Mouse (Mus musculus): ENCODE data around the gene Syt1. TPM values are rescaled to one million over a fixed set of nuclear protein-coding genes. Genes with fewer than 3 reads are reported as not detected.

Gene Syt1
- total RNA-seq, 4 experiments from 2014 or later: 906 to 1,068 (median 986) TPM

DNA sequence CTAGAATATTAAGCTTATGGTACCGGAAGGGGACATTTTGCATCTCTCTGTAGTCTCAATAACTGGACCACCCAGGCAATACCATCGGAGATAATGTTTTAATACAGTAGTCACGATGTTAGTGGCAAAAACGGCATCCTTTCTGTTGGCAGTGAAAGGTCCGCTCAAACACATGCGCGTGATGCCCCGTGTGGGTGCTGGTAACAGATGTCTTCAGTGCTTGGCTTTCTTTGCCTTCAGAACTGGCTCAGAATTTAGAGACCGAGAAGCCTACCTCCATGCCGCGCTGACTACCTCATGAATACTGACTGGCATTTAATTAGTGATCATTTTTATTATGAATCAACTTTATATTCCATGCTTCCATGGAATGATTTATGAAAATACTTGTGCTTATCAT lies 355.7 kb downstream of the Syt1 start:
- DNase-seq (ENCODE audit: low spot score in 2 of 2): no peak

- DNase-seq (ENCODE audit: low spot score in 2 of 2): no peak
Observed at GRCm38 (mm10) chr10:108652831-108653230, 358.0 kb downstream of the Syt1 start.

- peak in 1 of 2 experiments; percentile 32 for DNase-seq (ENCODE audit: low spot score in 2 of 2)
Observed at GRCm38 (mm10) chr10:108652066-108652465, 358.7 kb downstream of the Syt1 start.

DNA sequence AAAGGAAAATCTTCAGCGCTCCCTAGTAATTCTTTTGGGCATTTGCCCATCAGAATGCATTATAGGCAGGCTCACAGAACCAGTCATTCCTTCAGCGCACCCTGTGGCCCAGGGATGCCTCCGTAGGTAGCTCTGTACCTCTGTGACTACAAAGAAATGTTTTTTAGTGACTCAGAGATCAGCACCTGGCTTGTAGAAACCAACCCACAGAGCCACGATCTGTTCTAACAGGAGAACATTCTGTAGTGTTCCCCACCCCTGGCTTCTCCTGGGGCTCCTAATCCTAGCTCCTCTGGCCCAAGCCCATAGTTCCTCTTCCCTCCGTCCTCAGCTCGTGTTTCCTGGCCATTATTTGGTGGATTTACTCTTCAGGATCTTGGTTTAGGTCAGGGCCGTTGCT lies 361.6 kb downstream of the Syt1 start:
- no peak for DNase-seq (ENCODE audit: low spot score in 2 of 2)

GRCm38 (mm10) chr10:108643915-108644314 lies 366.9 kb downstream of the Syt1 start:
- DNase-seq (ENCODE audit: low spot score in 2 of 2): no peak

DNA sequence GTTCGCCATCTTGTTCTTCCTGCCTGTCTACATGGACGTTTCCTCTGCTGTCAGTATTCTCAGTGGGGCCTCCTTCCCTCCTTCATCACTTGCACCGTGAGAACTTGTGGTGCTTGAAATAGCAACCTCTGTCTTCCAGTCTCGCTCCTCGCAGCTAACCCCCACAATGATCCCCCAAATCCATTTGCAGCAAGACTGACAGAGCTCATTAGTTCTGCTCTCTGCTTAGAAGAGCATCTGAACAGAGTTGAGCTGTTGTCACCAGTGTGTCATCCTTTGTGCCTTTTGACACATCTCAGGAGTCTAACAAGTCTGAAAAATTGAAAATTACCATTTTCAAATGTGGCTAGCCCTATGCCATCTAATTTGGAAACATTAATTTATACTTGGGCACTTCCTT lies 372.7 kb downstream of the Syt1 start:
- DNase-seq (ENCODE audit: low spot score in 2 of 2): no peak

DNA sequence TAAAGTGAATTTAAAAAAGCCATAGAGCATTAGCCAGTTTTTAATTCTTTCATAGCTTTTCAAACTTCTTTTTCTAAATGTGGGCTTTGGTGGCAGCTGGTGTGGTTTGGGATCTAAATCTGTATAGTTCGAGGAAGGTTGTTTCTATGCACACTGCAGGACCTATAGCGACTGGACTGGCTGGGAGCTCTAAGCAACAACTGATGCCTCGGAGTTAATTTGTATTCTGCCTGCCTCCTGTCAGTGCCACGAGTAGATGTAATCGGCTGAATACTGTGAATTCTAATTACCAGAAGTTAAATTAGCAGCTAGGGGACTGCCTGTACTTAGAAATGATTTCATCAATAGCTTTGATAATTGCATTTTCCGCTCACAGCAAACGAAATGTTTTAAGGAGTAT lies 374.7 kb downstream of the Syt1 start:
- DNase-seq (ENCODE audit: low spot score in 2 of 2): no peak

DNA sequence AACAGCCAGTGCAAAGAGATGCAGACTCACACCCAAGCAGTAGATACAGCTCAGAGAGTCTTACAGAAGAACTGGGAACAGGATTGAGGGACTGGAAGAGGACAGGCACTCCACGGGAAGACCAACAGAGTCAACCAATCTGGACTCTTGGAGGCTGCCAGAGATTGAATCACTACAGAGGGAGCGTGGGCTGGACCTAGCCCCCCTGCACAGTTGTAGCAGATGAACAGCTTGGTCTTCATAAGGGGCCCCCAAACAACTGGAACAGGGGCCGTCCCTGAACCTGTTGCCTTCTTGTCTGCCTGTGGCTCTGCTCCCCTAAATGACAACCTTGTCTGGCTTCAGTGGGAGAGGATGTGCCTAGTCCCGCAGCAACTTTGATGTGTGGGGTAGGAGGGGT lies 375.2 kb downstream of the Syt1 start:
- DNase-seq (ENCODE audit: low spot score in 2 of 2): no peak

- no peak for DNase-seq (ENCODE audit: low spot score in 2 of 2)
Observed at GRCm38 (mm10) chr10:108630841-108631240, 379.9 kb downstream of the Syt1 start.

GRCm38 (mm10) chr10:108626404-108626803 lies 384.4 kb downstream of the Syt1 start:
- no peak for DNase-seq (ENCODE audit: low spot score in 2 of 2)

DNA sequence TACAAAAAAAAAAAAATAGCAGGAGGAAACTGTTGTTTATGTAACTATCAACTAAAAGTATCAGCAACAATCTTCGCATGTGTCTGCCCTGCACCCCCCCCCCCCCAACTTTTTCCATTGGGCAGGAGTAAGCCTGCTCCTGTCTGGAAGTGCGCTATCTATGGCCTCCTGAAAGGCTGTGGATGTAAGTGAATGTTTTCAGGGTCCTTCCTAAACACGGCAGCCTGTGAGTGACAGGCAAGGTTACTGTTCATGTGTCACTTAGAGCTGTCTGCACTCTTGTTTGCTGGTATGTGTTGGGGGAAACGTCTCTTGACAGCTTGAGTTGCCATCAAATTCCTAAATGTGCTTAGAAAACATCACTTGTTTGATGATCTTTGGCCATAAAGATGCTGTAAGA lies 387.8 kb downstream of the Syt1 start:
- DNase-seq (ENCODE audit: low spot score in 2 of 2): no peak

DNA sequence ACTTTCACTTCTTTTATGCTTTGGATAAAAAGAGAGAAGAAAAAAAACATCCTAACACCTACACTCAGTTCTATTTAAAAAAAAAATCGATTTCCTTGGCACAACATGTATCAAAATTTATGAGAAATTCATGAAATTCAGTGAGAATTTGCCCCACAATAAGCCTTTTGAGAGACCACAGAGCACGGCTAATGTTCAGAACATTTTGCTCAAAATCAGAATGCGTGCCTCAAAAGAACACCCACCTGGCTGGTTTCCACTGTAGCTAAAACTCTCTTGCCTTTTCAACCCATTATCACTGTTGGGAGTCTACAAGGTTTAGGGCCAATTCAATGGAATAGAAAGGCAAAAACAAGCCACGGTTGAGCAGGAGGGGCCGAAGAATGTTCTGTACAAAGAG lies 390.9 kb downstream of the Syt1 start:
- no peak for DNase-seq (ENCODE audit: low spot score in 2 of 2)

DNA sequence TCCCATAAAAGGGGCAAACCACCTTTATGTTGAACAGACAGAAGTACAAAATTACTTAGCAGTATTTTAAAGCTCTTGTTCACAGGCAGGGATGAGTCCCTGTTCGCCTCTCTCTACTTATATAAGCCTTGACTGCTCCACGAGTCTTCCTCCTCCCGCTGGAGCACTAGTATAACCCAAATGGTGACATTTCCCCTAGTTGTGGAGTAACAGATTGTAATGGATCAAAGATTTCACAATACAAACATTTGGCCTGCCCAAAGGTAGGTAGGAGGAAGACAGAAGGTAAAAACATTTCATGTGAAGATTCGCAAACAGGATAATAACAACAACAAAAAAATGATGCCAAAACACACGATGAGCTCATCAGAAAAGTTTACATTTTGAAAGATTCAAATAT lies 391.6 kb downstream of the Syt1 start:
- DNase-seq (ENCODE audit: low spot score in 2 of 2): peak in 1 of 2 experiments; percentile 55

- peak in 1 of 2 experiments; percentile 57 for DNase-seq (ENCODE audit: low spot score in 2 of 2)
Observed at GRCm38 (mm10) chr10:108610057-108610644, 400.6 kb downstream of the Syt1 start.

DNA sequence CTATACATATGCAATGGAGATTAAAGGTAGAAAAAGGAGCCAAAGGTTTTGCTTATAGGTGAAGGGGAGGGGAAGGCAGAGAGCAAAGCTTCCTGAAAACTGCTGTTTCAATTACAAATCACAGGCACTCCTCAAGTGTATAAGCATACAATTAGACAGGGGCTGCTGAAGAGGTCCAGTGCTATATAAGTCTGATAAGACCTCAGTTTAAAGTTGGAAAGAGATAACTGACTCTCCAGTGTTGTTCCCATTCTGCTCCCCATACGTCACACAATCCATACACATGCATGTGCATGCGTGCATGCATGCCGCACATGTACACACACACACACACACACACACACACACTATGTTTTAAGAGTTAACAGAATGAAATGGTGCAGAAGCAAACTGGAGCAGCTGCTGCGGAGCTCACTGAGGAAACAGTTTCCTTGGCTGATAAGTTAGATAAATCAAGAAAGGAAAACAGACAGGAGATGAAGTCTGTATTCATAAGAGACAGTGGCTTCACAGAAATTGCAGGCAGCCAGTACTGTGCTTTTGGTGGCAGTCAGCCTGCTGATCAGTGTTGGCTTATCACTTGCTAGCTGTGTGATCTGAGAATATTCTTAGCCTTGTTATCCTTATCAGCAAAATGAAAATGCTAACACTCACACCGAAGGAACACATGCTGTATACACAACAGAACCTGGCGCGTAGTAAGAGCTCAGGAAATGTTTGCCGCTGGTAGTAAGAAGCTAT lies 408.9 kb downstream of the Syt1 start:
- no peak for DNase-seq (ENCODE audit: low spot score in 2 of 2)

- peak; percentile 71 to 73 for DNase-seq (ENCODE audit: low spot score in 2 of 2)
Observed at GRCm38 (mm10) chr10:108600693-108601092, 410.1 kb downstream of the Syt1 start.

DNA sequence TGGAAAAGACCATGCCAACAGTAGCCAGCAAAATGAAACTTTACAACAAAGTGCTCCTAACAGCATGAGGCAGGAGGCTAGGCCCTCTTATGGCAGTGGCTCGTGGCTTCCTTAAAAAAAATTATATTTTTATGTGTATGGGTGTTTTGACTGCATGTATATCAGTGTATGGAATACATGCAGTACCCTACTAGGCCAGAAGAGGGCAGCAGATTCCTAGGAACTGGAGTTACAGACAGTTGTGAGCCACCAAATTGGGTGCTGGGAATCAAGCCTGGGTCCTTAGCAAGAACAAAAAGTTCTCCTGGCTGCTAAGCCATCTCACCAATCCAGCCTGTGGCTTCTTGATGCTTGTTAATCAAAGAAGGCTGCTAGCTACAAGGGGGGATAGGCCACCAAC lies 413.4 kb downstream of the Syt1 start:
- DNase-seq (ENCODE audit: low spot score in 2 of 2): no peak

DNA sequence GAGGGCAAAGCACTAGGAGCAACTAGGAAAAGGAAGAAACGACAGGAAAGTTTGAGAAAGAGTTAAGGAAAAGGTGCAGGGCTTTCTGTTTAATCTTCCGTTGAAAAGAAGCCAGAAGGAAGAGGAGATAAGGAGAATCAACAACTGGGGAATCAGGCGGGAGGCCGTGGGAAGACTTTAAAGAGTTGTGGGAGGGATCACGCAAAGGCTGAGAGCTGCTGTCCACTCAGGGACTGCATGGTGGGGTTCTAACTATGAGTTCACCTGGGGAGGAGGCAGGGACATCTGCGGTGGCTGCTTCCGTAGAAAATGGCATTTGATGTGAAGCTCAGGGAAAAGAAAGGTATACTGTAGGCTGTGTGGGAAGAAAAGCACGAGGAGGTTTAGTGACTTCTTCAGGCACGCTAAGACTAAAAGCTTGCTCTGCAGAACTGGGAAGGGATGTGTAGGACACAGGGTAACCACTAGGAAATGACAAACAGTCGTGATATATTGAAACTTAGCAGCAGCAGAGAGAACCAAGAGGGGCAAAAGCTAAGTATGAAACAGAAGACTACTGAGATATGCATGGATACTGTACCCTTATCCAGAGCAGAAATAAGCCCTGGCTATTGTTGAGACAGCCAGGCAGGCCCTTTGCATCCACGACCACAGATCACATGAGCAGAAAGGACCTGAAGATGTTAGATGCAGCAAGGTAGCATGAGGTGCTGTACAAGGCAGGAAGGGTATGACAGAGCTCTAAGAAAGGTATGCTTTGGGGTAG lies 414.4 kb downstream of the Syt1 start:
- no peak for DNase-seq (ENCODE audit: low spot score in 2 of 2)

DNA sequence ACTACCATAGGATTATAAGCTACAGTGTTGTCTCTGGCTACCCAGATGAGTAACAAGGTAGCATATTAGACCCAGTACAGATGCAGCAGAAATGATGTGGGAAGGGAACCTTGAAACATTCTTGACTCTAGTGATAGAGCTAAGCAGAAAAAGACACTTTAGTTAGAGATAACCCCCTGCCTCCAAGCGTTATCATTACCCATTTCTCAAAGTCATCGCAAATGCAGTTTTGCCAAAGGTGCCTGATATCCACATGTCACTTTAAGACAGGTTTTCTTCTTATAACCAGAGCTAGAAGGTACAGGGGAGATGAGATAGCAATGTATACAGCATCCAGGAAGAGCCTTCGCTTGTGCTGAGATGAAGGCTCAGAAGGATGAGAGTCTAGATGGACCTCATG lies 421.4 kb downstream of the Syt1 start:
- no peak for DNase-seq (ENCODE audit: low spot score in 2 of 2)

GRCm38 (mm10) chr10:108588924-108589323 lies 421.9 kb downstream of the Syt1 start:
- DNase-seq (ENCODE audit: low spot score in 2 of 2): no peak

DNA sequence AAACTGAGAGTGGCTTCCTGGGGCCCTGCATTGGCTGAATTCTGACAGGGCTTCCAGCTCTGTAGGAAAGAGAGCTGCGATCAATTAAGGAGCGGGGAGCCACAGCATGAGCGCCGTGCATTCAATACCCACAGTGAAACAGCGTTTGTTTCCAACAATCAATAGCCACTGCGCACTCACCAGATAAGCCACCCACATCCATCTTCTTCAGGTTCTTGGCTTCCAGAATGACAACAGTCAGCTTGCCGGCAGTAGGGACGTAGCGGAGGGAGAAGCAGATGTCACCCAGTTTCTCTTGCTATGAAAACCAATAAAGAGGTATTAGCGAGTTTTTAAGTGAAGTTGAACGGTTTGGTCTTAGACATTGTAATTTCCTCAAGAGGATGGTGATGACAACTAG lies 427.1 kb downstream of the Syt1 start:
- DNase-seq (ENCODE audit: low spot score in 2 of 2): peak in 1 of 2 experiments; percentile 53

GRCm38 (mm10) chr10:108582397-108582730 lies 428.4 kb downstream of the Syt1 start:
- no peak for DNase-seq (ENCODE audit: low spot score in 2 of 2)
